Mouse (Mus musculus) olfactory bulb, adult 2 months (tissue): ENCODE measurements at regions not wholly inside any gene's neighbourhood (a gene's known extent, or its start where the extent isn't known, plus 50 kb on each side); places are given as distances from the start of the nearest gene placed in this dataset.

Experiments
- CTCF ChIP-seq: fragments of 200-500 bp; IDR thresholded peaks from 2 replicates; pipeline ENCODE4 v1.5.1; 2012; ENCODE audit warnings: low read depth, mild to moderate bottlenecking, low read length, moderate library complexity; ENCODE audit not compliant: insufficient read depth
- POLR2A ChIP-seq: fragments of 200-500 bp; IDR thresholded peaks from 2 replicates; pipeline ENCODE4 v1.6.1; 2012; ENCODE audit warnings: mild to moderate bottlenecking, low read depth, low read length, moderate library complexity; ENCODE audit not compliant: insufficient read depth

DNA sequence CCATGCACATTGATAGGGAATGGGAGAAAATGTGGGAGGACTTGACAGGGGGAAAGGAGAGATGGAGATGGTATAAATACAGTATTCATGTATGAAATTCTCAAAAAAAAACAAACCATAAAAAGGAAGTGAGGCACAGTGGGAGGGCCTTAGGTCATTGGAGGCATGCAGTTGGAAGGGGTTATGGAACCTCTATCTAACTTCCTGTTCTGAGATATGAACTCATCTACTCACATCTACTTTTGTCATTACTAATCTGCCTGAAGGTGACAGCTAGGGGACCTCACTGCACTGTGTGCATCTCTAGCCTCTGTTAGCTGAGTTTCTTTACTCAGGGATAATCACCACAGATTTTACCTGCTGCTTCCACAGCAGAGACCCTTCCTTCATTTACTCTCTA lies 366.3 kb upstream of the Prickle1 start:
- TF ChIP-seq CTCF (no peak), POLR2A (no peak)
